Mouse (Mus musculus): ENCODE results near the gene Olfr279.
A peak's percentile ranks its signal among the peaks of the same experiment; 100 is the strongest.

Olfr279 gene

GRCm38 (mm10) chr15:98543341-98543740 lies 51.1 kb downstream of the Olfr279 start:
- peak; percentile 52 for DNase-seq (ENCODE audit: low read depth, low spot score)

DNA sequence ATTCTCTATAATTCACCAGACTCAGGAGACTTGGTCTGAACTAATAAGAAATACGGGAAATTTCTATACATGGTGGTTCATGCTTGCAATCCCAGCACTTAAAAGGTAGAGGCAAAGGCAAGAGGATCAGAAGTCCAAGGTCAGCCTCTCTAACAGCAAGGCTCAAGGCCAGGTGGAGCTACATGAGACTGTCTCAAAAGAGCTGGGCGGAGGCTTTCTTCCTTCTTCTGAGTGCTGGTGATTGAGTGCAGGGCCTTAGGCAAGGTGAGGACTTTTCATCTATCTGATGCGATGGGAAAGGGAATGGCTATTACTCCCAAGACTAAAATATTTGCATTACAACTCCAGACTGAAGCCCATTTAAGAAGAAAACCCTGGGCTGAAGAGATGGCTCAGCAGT lies 52.9 kb downstream of the Olfr279 start:
- no peak for DNase-seq (ENCODE audit: low read depth, low spot score)

GRCm38 (mm10) chr15:98546843-98547242 lies 54.6 kb downstream of the Olfr279 start:
- DNase-seq (ENCODE audit: low read depth, low spot score): no peak
